Mouse (Mus musculus) MEL-GATA-1-ER (cell line): Measurements from ENCODE around the gene Ddx39.

Experiments
- DNase-seq: peaks from one replicate; pipeline ENCODE4 v3.0.0-alpha.2; 2012; ENCODE audit warnings: low read depth; ENCODE audit errors: extremely low read depth

Ddx39 gene

DNA sequence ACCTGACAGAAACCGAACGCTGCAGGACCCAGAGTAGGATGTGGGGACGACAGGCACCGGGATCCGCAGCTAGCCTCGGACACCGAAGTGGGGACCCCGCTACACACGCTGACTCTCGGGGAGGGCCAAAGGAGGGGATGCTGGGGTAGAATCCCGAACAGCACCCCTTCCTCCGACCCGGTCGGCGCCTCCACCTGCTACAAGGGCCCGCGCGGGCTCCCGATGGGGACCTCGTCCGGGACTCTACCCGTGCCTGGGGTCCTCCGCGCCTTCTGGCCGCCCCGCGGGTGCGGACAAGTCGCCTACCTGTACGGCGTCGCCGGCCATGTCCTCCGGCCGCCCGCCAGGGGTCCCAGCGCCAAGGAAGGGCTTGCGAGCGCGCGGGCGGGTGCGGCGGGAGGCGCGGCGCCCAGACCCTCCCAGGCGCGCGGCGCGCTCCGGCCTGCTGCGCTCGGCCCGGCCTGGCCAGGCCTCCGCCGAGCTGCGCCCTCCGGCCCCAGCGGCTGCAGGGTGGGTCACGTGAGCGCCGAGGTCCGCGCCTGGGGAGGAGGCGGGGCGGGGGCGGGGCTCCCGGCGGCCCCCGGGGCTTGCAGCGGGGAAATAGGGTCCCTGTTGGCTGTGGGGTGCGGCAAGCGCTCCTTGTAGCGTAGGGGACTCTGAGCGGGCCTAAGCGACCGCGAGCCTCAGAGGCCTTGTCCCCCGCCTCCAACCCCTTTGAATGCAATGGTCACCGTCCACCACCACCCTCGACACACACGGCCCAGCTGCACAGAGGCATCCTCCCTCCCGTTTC is 16.1 kb upstream of the Ddx39 start, which contains the start of gene Pkn1:
Gene Pkn1, minus strand, starts transcription at position 519 of the 793 bp plus-strand sequence.
- DNase-seq: no peak

DNA sequence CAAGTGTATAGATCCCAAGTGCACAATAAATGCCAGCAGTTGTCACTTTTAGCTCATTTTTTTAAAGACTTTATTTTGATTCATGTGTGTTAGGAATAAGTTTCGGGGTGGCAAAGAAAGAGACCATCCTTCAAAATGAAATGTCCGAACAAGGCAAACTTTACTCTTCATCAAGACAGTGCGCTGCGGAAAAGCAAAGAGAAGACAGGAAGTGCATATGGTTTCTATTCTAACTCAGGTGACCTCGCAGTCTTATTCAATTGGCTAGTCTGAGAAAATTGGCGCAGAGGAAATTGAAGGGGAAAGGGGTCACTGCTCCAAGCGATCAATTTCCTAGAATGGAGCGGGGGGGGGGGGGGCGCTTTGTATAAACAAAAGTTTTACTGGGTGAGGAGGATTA is 15.4 kb upstream of the Ddx39 start:
- no peak for DNase-seq

DNA sequence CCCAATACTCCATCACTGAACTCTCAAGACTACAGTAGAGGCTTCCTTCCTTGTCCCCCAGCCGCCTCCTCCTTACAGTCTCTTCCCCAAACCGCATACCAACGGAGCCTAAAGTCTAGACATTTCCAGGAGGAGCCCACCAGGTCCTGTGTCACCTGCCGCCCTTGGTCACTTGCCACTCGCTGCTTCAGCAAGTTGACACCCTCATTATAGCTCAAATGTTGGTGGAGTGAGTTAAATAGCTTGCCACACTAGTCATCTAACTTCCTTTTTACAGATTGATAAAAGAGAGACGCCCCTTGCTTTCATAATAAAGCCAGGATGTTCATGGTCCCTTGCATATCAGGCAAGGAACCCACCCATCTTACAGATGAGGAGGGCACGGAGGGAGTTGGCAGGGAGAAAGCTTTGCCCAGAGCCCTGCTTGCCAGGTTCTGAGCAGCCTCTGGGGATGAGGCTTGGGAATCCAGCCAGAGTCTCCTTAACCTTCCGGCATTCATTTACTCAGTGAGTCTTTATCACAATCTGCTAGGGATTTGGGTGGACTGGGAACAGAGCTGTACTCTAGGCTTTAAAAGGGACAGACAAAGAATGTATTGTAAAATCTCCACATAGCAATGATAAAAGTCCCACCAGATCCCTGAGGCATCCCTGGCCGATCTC is 14.4 kb upstream of the Ddx39 start:
- DNase-seq: no peak

DNA sequence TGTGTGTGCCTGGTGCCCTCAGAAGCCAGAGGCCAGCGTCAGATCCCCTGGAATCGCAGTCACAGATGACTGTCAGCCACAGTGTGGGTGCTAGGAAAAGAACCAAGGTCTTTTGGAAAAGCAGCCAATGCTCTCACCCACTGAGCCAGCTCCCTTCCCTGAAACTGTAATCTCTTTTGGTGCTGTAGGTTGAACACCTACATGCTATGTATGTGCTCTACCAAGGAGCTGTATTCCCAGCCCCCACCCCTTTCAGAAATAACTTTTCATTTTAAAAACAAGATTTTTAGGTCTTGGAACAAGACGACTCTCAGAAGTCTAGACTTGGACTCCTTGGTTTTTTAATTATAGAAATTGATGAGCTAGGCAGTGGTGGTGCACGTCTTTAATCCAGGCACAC is 11.6 kb upstream of the Ddx39 start:
- no peak for DNase-seq

DNA sequence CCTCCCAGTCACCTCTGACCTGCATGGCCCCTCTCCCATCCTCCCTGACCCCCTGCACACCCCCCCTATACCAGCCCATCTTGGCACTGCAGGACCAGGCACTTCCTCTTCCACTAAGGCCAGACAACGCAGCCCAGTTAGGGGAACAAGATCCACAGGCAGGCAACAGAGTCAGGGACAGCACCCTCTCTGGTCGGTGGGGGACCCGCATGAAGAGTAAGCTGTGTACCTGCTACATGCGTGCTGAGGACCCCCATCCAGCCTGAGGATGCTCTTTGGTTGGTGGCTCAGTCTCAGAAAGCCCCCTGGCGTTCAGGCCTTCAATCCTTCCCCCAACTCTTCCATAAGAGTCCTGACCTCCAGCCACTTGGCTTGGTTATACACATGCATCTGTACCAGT is 8.6 kb upstream of the Ddx39 start:
- DNase-seq: no peak

DNA sequence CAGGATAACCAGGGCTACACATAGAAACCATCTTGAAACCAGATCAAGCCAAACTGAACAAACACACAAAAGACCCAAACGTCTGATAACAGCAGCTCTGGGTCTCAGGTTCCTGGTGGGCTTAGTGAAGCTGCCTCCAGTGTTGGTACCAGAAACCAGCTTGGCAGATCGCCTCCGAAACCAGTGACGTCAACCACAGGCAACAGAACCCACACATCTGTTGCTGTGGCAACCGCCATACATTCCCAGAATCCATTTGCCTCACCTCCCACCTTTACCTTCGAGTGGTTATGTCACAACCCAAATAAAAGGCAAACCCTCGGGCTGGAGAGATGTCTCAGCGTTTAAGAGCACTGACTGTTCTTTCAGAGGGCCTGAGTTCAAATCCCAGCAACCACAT is 7.4 kb upstream of the Ddx39 start:
- no peak for DNase-seq

DNA sequence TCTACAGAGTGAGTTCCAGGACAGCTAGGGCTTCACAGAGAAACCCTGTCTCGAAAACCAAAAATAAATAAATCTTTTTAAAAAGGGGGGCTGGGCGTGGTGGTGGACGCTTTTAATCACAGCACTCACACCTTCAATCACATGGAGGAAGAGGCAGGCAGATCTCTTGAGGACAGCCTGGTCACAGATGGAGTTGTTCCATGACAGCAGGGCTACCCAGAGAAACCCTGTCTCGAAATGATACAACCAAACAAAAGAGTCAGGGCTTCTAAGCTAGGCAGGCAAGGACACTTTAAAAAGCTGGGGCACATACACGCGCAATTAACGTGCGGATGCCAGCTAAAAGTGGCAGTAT is 324 bp upstream of the Ddx39 start:
- DNase-seq: no peak

DNA sequence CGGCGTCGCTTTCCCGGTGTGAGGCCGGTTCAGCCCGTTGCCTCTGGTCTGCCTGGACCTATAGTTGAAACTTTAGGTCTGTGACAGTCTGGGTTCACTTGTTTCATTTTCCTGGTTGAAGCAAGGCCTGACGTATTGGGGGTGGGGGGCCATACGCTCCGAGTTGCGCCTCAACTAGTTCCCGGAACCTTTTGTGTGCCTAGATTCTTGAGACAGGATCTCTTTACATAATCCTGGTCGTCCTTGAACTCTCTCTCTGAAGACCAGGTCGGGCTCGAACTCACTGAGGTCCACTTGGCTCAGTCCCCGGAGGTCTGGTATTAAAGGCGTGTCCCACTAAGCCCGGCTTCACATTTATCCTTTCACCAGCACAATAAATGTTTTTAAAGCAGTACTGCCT is 794 bp downstream of the Ddx39 start:
- DNase-seq: no peak

DNA sequence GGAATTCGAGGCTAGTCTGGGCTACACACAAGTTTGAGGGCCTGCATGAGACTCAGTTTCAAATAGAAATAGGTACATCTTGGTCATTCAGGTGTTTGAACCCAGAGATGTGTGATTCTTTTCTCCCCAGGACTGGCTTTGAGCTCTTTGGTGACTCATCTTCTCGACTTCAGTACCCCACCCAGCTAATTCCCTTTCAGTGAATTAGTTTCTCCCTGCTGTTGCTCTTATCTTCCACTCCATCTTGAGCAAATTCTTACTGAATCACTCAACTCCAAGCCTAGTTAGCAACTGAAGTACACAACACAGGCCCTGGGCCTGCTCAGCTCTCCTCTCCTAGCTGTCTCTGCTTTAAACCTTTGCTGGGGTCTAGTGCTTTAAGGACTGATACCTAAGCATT is 1.6 kb downstream of the Ddx39 start:
- DNase-seq: no peak

DNA sequence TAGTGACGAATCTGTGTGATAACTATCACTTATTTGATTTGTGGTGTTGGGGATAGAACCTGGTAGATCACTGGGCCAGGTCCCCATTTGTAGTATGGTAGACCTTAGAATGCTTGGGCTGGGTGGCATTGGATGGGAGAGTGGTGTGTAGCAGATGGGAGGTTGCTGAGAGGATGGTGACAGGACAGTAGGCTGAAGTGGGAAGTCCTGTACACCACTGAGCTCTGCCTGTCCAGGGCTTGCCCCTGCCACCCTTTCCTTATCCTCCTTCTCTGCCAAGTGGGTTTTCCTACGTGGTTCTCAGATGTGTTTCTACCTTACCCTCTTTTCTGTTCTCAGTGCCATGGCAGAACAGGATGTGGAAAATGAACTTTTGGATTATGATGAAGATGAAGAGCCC is 4.1 kb downstream of the Ddx39 start:
- DNase-seq: no peak

DNA sequence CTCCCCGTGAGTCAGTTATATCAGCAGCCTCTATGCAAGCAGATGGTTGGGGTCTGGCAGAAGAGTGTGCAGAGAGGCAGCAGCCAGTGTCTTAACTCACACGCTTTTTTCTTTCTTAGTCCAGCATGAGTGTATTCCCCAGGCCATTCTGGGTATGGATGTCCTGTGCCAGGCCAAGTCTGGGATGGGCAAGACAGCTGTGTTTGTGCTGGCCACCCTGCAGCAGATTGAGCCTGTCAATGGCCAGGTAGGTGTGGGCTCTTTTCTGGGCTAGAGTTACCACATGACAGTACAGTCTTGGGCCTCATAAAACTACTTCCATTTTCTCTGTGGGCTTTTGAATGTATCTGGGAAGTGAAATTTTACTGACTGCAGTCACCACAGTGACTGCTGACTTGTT is 4.7 kb downstream of the Ddx39 start:
- DNase-seq: no peak

DNA sequence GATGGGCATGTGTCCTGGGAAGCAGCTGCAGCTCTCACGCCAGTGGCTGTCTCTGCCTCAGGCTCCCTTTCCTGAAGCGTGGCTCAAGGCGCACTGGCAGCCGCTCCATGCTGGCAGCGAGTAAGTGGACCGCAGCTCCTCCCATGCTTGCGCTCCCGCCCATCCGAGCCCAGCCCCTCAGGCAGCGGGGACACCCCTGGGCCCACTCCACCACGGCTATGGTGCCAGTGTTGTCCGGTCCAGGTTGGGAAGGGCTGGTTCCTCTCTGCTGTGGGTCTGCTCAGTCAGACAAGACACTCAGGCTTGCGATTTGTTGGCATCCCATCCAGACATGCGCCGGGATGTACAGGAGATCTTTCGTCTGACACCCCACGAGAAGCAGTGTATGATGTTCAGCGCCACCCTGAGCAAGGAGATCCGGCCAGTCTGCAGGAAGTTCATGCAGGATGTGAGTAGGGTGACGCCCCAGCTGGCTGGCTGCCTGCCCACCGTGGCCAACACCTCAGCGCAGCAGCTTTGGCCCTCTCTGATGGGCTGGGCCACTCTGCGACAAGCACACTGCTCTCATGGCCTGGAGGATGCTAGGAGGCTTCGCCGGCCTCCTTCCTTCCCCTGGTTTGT is 6.5 kb downstream of the Ddx39 start:
- no peak for DNase-seq

DNA sequence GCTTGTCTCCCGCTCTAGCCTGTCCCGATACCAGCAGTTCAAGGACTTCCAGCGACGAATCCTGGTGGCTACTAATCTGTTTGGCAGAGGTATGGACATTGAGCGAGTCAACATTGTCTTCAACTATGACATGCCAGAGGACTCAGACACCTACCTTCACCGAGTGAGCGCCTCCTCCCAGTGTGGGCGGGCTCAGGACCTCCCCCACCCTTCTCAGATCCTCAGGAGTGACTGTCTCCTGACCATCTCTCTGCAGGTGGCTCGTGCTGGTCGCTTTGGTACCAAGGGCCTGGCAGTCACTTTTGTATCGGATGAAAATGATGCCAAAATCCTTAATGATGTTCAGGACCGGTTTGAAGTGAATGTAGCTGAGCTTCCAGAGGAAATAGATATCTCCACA is 7.7 kb downstream of the Ddx39 start:
- DNase-seq: no peak

DNA sequence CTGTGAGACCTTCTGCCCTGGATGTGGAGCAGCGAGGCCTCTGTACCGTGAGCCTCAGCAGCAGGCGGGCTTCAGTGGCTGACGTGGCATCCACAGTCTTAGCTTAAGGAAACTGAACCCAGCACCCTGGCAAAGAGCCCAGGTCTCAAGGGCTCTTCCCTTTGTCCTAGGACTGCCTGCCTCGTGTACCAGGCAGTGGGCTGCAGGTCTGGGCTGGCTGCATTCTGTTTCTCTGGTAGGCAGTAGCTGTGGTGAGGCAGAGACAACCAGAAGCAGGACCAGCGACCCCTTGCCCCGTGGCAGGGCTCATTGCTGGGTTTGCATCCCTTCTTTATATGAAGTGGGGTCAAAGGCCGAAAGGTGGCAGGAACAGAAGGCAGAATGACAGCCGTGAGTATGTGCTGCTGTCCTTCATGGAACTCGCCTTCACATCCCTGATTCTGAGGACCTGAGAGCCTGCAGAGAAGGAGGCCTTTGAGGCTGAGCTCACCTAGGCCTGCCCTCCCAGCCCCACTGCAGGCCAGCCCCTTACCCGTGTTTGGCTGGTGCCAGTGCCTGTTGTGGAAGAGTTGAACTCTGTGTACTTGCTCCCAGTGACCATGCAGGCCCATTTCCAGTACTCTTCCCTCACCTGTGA is 8.6 kb downstream of the Ddx39 start:
- DNase-seq: no peak

DNA sequence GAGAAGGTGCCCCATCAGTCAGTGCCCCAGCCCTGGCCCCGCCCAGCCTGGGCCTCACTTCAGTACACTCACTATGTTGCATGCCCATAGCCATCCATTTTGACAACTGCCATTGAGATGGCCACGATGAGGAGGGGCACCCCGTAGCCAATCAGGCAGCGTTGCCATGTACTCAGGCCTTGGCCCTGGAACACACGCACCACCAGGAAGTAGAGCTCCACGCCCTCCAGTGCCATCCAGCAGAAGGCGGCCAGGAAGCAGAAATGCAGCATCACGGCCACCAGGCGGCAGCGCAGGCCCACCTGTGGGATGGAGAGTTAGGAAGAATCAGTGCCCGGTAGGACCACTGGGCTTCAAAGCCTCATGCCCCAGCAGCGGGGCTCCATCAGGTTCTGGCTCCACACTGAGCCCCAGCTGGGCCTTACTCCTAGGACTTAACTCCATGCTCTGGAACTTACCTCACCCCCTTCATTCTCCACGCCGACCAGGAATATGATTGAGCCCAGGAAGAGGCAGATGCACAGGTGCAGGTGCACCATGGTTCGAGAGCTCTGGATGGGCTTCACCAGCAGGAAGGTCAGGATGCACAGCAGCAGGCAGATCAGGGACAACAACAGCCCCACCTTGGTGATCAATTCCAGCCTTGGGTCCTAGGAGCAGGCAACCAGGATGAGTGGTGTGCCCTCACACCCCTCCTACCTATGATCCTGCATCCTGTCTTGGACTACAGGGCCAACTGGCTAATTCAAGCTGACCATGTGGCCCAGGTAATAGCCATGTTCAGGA is 9.9 kb downstream of the Ddx39 start:
- DNase-seq: no peak

DNA sequence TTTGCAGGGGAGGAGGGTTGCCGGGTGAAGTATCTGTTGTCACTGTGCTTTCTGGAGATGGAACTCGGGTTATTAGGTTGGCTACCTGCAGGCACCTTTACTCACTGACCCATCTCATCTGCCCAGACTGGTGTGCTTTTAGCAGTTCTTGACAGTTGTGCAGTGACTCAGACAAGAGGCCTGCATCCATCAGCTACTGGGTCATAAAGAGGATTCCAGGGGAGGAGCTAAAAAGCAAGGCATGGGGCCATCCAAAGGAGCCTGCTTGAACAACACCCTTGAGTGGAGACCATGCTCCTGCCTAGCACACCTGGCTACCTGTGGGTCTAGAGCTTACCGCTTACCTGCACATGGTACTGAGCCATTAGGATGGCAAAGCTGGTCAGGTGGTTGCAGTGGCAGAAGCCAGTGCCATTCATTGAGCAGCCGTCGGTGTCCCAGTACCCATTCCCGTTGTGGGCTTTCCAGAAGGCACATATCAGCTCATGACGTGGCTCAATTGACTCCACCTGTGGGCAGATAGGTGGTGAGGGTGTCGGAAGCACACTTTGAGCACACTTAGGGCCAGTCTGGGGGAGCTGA is 10.6 kb downstream of the Ddx39 start:
- DNase-seq: no peak

DNA sequence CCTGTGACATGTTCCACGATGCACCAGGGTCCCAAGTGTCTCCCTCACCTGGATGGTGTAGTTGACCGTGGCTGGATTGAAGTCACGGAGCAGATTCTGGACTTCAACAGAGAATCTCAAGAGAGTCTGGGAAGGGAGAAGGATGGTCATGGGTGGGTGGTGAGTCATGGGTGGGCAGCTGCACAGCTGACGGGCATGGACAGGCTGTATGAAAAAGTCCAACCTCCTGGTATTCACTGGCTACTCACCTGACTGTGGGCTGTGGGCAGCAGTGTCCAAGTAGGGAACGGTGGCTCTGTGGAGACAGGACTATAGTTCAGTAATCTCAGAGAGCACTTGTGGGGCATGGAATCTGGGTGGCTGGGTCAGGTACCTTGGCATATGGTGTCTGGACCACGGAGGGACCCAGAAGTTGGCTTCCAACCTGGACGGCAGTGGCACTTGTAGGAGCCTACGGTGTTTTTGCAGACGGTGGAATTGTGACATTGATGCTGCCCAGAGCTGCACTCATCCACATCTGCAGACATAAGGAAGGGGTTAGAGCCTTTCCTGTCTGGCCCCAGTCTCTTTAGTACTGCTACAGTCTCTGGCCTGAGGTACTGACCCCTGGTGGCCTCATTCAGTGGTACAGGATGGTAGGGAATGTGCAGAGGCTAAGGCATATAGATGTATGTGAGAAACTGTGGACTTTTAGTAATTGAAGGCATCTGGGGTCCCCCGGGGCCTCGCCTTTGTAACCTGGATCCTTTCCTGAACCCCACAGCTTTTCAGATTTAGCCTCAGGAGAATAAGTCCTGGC is 14.2 kb downstream of the Ddx39 start:
- DNase-seq: no peak

DNA sequence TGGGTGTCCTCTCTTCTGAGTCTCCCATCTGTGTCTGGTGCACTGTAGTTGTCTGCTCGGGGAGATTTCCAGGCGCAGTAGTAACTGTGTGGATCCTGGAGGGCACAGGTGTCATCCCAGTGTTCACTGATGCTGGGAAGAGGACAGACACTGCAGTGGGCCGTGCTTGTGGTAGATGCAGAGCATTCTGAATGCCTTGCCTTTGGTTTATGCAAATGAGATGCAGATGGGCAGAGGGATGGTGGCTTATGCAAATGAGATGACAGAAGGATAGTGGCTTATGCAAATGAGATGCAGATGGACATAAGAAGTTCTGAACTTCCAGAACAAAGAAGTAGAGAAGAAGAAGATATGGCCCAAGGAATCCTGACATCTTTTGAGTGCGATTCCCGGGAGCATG is 16.9 kb downstream of the Ddx39 start:
- no peak for DNase-seq

DNA sequence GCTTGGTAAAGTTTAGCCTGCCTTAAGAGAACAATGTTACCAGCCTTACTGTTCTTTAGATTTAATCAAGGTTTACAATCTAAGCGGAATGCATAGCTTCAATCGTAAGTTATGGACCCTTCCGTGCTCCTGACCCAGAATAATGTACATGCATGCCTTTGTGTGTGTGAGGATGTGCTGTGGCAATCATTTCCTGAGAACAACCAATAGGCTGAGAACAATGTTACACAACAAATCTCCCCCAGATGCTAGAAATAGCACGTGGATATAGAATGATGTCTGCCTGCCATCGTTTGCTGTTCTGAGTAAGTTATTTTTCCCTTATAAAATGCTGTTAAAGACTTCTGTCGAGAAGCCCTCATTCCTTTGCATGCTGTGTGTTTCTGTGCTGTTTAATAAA is 17.9 kb downstream of the Ddx39 start:
- DNase-seq: no peak

DNA sequence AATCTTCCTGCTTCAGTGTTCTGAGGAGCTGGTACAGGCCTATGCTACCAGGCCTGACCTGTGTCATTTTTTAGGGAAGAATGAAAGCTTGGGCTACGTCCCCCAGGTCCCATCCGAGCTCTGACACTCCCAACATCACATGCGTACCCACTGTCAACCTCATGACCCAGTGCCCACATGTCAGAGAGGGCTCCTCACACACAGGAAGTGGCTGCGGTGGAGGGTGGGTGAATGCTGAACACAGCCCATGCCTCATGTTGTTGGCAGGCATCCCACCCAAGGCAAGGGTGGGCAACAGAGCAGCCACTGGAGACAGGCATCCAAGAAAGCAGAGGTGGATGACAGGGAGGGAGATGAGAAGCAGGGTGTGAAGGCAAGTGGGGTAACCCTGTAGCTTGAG is 21.7 kb downstream of the Ddx39 start:
- DNase-seq: no peak
